Mouse (Mus musculus): Measurements from ENCODE around the gene Rad51c. TPM values are rescaled to one million over a fixed set of nuclear protein-coding genes. Genes with fewer than 3 reads are reported as not detected.
"Not testable (repeated sequence)": the region's sequence is repeated elsewhere in the genome, so short reads cannot be mapped to it uniquely, and the experiment has no call there.

Gene Rad51c
- polyA plus RNA-seq, 1 experiment from 2014 or later: 11.7 TPM

- not testable (repeated sequence) for H3K36me3 ChIP-seq (ENCODE audit: control insufficient read depth, insufficient read depth, low read length); H3K9me3 ChIP-seq (ENCODE audit: control insufficient read depth, low read length); H3K27me3 ChIP-seq (ENCODE audit: control insufficient read depth, insufficient read depth, low read length); H3K4me1 ChIP-seq (ENCODE audit: control insufficient read depth in 2 of 2, insufficient read depth in 2 of 2, low read length in 2 of 2)
- peak; percentile 99 for ATAC-seq (ENCODE audit: insufficient number of reproducible peaks, insufficient read depth, low FRiP score, low read depth)
- Histone ChIP-seq H3K4me2 (ENCODE audit: low read length) (peak overlapping the region; percentile 68), H3K4me3 (ENCODE audit: control insufficient read depth in 1 of 2, insufficient read depth in 1 of 2, low read depth in 1 of 2, low read length in 2 of 2) (peak overlapping the region; percentile 28 to 46; a peak in 3 of 4 replicates), H3K9ac (ENCODE audit: low read length) (peak overlapping the region; percentile 68), H3K27ac (replicated peaks in 1 of 2; ENCODE audit: control insufficient read depth in 1 of 2, insufficient read depth in 1 of 2, low read depth in 2 of 2, low read length in 2 of 2) (peak overlapping the region in 1 of 2 experiments; percentile 79; a peak in 2 of 4 replicates)
- WGBS: 1% methylated on average over 29 of the region's 62 CpGs
Measured at GRCm38 (mm10) chr11:87442643-87443372, 38.1 kb upstream of the Rad51c start.

- no peak overlapping the region for H3K27ac ChIP-seq (replicated peaks in 1 of 2; ENCODE audit: control insufficient read depth in 1 of 2, insufficient read depth in 1 of 2, low read depth in 2 of 2, low read length in 2 of 2)
- WGBS: 83% methylated on average over 10 of the region's 10 CpGs
- H3K9ac ChIP-seq (ENCODE audit: low read length): no peak overlapping the region
- no peak for ATAC-seq (ENCODE audit: insufficient number of reproducible peaks, insufficient read depth, low FRiP score, low read depth)
- H3K27me3 ChIP-seq (ENCODE audit: control insufficient read depth, insufficient read depth, low read length): no peaks in the 10 kb centered on the region
- no peaks in the 10 kb centered on the region for H3K36me3 ChIP-seq (ENCODE audit: control insufficient read depth, insufficient read depth, low read length)
- H3K4me1 ChIP-seq (ENCODE audit: control insufficient read depth in 2 of 2, insufficient read depth in 2 of 2, low read length in 2 of 2): peaks cover 0 to 1% of the 10 kb centered on the region in 2 experiments; a peak in 2 of 4 replicates
- no peaks in the 10 kb centered on the region for H3K9me3 ChIP-seq (ENCODE audit: control insufficient read depth, low read length)
- no peak overlapping the region for H3K4me3 ChIP-seq (ENCODE audit: control insufficient read depth in 1 of 2, insufficient read depth in 1 of 2, low read depth in 1 of 2, low read length in 2 of 2)
- no peak overlapping the region for H3K4me2 ChIP-seq (ENCODE audit: low read length)
Measured at GRCm38 (mm10) chr11:87439796-87440420, 35.2 kb upstream of the Rad51c start.

GRCm38 (mm10) chr11:87436326-87437232 lies 31.8 kb upstream of the Rad51c start:
- WGBS: 65% methylated on average over 5 of the region's 5 CpGs

GRCm38 (mm10) chr11:87435107-87435506 lies 30.4 kb upstream of the Rad51c start:
- H3K4me2 ChIP-seq (ENCODE audit: low read length); H3K9ac ChIP-seq (ENCODE audit: low read length); H3K4me3 ChIP-seq (ENCODE audit: control insufficient read depth in 1 of 2, insufficient read depth in 1 of 2, low read depth in 1 of 2, low read length in 2 of 2); H3K27me3 ChIP-seq (ENCODE audit: control insufficient read depth, insufficient read depth, low read length); H3K36me3 ChIP-seq (ENCODE audit: control insufficient read depth, insufficient read depth, low read length); H3K4me1 ChIP-seq (ENCODE audit: control insufficient read depth in 2 of 2, insufficient read depth in 2 of 2, low read length in 2 of 2); ATAC-seq (ENCODE audit: insufficient number of reproducible peaks, insufficient read depth, low FRiP score, low read depth); H3K27ac ChIP-seq (replicated peaks in 1 of 2; ENCODE audit: control insufficient read depth in 1 of 2, insufficient read depth in 1 of 2, low read depth in 2 of 2, low read length in 2 of 2); H3K9me3 ChIP-seq (ENCODE audit: control insufficient read depth, low read length): not testable (repeated sequence)
- 93% methylated on average over 2 of the region's 2 CpGs for WGBS

More at GRCm38 (mm10) chr11:87436326-87437232, 31.8 kb upstream of the Rad51c start:
- Histone ChIP-seq H3K4me2 (ENCODE audit: low read length) (no peak overlapping the region), H3K27me3 (ENCODE audit: control insufficient read depth, insufficient read depth, low read length) (no peaks in the 10 kb centered on the region), H3K4me1 (ENCODE audit: control insufficient read depth in 2 of 2, insufficient read depth in 2 of 2, low read length in 2 of 2) (no peaks in the 10 kb centered on the region), H3K9ac (ENCODE audit: low read length) (no peak overlapping the region), H3K36me3 (ENCODE audit: control insufficient read depth, insufficient read depth, low read length) (no peaks in the 10 kb centered on the region), H3K9me3 (ENCODE audit: control insufficient read depth, low read length) (no peaks in the 10 kb centered on the region), H3K27ac (replicated peaks in 1 of 2; ENCODE audit: control insufficient read depth in 1 of 2, insufficient read depth in 1 of 2, low read depth in 2 of 2, low read length in 2 of 2) (no peak overlapping the region), H3K4me3 (ENCODE audit: control insufficient read depth in 1 of 2, insufficient read depth in 1 of 2, low read depth in 1 of 2, low read length in 2 of 2) (no peak overlapping the region)
- ATAC-seq (ENCODE audit: insufficient number of reproducible peaks, insufficient read depth, low FRiP score, low read depth): no peak

- Histone ChIP-seq H3K36me3 (ENCODE audit: control insufficient read depth, insufficient read depth, low read length) (no peaks in the 10 kb centered on the region), H3K27me3 (ENCODE audit: control insufficient read depth, insufficient read depth, low read length) (no peaks in the 10 kb centered on the region), H3K9ac (ENCODE audit: low read length) (no peak overlapping the region), H3K4me2 (ENCODE audit: low read length) (no peak overlapping the region), H3K27ac (replicated peaks in 1 of 2; ENCODE audit: control insufficient read depth in 1 of 2, insufficient read depth in 1 of 2, low read depth in 2 of 2, low read length in 2 of 2) (no peak overlapping the region), H3K4me1 (ENCODE audit: control insufficient read depth in 2 of 2, insufficient read depth in 2 of 2, low read length in 2 of 2) (peaks cover 0 to under 1% of the 10 kb centered on the region in 2 experiments; a peak in 1 of 4 replicates), H3K9me3 (ENCODE audit: control insufficient read depth, low read length) (no peaks in the 10 kb centered on the region), H3K4me3 (ENCODE audit: control insufficient read depth in 1 of 2, insufficient read depth in 1 of 2, low read depth in 1 of 2, low read length in 2 of 2) (no peak overlapping the region)
- ATAC-seq (ENCODE audit: insufficient number of reproducible peaks, insufficient read depth, low FRiP score, low read depth): no peak
- 43% methylated on average over 6 of the region's 6 CpGs for WGBS
Measured at GRCm38 (mm10) chr11:87432933-87433669, 28.3 kb upstream of the Rad51c start.

GRCm38 (mm10) chr11:87432447-87432846 lies 27.7 kb upstream of the Rad51c start:
- WGBS: 80% methylated on average over 1 of the region's 1 CpGs
- Histone ChIP-seq H3K27me3 (ENCODE audit: control insufficient read depth, insufficient read depth, low read length) (no peaks in the 10 kb centered on the region), H3K9ac (ENCODE audit: low read length) (no peak overlapping the region), H3K27ac (replicated peaks in 1 of 2; ENCODE audit: control insufficient read depth in 1 of 2, insufficient read depth in 1 of 2, low read depth in 2 of 2, low read length in 2 of 2) (no peak overlapping the region), H3K9me3 (ENCODE audit: control insufficient read depth, low read length) (no peaks in the 10 kb centered on the region), H3K4me1 (ENCODE audit: control insufficient read depth in 2 of 2, insufficient read depth in 2 of 2, low read length in 2 of 2) (peaks cover 0 to 6% of the 10 kb centered on the region in 2 experiments; a peak in 1 of 4 replicates), H3K36me3 (ENCODE audit: control insufficient read depth, insufficient read depth, low read length) (no peaks in the 10 kb centered on the region), H3K4me2 (ENCODE audit: low read length) (no peak overlapping the region), H3K4me3 (ENCODE audit: control insufficient read depth in 1 of 2, insufficient read depth in 1 of 2, low read depth in 1 of 2, low read length in 2 of 2) (no peak overlapping the region)
- no peak for ATAC-seq (ENCODE audit: insufficient number of reproducible peaks, insufficient read depth, low FRiP score, low read depth)

GRCm38 (mm10) chr11:87431813-87432212 lies 27.1 kb upstream of the Rad51c start:
- not testable (repeated sequence) for H3K9ac ChIP-seq (ENCODE audit: low read length)
- WGBS: 88% methylated on average over 8 of the region's 8 CpGs

More at GRCm38 (mm10) chr11:87431813-87432212, 27.1 kb upstream of the Rad51c start:
- not testable (repeated sequence) for H3K27ac ChIP-seq (replicated peaks in 1 of 2; ENCODE audit: control insufficient read depth in 1 of 2, insufficient read depth in 1 of 2, low read depth in 2 of 2, low read length in 2 of 2); H3K27me3 ChIP-seq (ENCODE audit: control insufficient read depth, insufficient read depth, low read length); H3K9me3 ChIP-seq (ENCODE audit: control insufficient read depth, low read length); H3K4me1 ChIP-seq (ENCODE audit: control insufficient read depth in 2 of 2, insufficient read depth in 2 of 2, low read length in 2 of 2); H3K36me3 ChIP-seq (ENCODE audit: control insufficient read depth, insufficient read depth, low read length); H3K4me3 ChIP-seq (ENCODE audit: control insufficient read depth in 1 of 2, insufficient read depth in 1 of 2, low read depth in 1 of 2, low read length in 2 of 2); ATAC-seq (ENCODE audit: insufficient number of reproducible peaks, insufficient read depth, low FRiP score, low read depth); H3K4me2 ChIP-seq (ENCODE audit: low read length)

Data from heart, embryonic 14.5 days (tissue).